Mouse (Mus musculus) retina, adult 2 months (tissue): Measurements from ENCODE around the gene Nr3c2.

ENCODE experiments used
- DNase-seq: peaks from one replicate; pipeline ENCODE4 v3.0.0-alpha.2; 2012; ENCODE audit warnings: low read depth, low spot score

The Nr3c2 gene

DNA sequence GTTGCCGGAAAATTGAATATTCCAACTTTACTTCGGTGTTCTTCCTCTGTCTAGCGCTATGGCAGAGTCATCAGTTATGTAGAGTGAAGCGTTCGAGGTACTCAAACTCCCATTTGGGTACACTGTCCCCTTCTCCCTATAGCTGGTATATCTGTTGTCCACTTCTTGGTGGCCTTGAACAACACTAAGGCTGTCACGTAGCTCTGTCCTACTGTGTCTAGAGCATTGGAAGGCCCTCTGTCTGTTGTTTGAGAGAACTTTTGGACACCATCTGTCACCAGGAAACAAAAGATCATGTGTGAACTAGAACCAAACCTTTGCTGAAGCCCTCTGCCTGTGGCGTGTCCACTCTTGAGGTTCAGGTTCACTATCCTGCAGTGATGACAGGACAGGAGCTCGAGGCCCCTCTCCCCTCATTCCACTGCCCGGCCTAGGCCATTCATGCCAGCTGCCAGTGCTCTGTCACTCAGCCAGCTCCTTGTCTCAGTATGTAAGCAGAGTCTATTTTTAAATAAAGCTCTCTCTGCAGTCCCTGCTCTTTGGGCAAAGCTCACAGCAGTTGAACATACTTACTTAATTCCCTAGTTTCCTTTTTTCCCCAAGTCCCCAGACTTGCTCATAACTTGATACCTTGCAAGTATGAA, 72.6 kb downstream of the Nr3c2 start:
- DNase-seq, result no peak

- no peak for DNase-seq
Measured at GRCm38 (mm10) chr8:76972947-76973552, 73.8 kb downstream of the Nr3c2 start.

GRCm38 (mm10) chr8:76977907-76978306, 78.7 kb downstream of the Nr3c2 start:
- no peak for DNase-seq

- no peak for DNase-seq
Measured at GRCm38 (mm10) chr8:76984082-76984481, 84.8 kb downstream of the Nr3c2 start.

DNA sequence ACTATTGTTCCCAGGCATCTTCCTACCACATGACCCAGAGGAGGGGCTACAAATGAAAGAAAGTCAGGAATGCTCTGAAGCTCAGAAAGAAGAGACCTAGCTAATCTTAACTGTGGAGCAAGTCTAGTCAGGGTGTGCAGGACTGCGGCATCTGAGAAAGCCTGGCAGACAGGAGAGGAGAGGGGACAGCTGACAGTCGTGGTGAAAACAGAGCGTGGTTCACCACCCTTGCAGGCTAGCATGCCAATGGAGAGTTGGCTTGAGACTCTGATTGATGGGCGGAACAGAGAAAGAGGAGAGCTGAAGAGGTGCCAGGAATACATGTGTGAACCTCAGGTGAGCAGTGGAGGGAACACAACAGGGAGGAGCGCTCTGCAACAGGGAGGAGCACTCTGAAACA, 85.6 kb downstream of the Nr3c2 start:
- DNase-seq, result no peak

- DNase-seq, result no peak
Measured at GRCm38 (mm10) chr8:76987876-76988275, 88.6 kb downstream of the Nr3c2 start.

DNA sequence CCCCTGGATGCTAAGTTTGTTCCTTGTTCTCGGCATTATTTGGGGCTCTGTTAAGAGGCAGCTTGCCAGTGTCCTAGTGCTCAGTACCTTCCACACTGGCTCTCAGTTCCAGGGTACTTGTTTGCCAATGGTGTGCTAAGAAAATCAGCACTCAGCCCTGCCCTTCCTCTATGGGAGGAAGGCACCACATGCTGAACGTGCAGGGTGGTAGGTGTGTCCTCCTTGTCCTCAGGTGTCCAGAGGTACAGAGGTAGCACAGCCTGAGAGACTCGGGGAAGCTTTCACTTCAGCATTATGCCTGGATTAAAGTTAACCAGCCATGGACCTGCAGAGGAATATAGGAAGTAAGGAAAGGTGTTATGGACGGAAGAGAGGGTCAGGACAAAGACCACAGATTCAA, 99.0 kb downstream of the Nr3c2 start:
- DNase-seq, result no peak

GRCm38 (mm10) chr8:77009425-77009824, 110.2 kb downstream of the Nr3c2 start:
- peak; percentile 46 for DNase-seq

DNA sequence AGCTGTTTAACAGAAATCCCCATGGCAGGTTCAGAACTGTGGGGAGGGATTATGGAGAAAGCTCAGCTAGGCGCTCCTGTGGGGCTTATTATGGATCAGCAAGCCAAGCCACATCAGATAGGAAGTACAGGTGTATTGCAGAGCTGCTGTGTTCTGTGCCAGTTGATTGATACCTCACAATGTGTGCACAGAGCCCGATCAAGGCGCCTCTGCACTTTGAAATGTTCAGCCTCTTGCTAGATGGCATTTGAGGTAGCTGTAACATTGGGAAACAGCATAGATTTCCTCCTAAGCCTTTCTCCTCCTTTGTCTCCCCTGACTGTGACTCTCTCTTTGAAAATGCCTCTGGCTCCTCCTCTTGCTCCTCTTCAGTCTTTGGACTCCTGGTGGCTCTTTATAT, 112.7 kb downstream of the Nr3c2 start:
- DNase-seq, result peak; percentile 11

DNA sequence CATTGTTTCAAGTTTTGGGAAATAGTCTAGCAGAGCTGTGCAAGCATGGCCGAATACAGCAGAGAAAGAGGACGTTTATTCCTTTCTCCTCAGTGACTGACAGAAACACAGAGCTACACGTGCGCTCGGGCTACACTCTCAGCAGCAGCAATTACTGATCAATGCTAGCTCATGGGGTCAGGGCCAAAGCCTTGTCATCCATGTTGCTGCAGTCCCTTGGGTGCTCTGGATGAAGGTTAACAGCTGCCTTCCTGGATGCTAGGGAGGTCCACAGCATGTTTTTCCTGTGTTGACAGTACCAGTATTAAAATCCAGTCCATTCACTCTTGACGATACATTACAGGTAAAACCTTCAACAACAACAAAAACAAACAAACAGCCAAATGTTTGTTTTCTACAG, 113.4 kb downstream of the Nr3c2 start:
- no peak for DNase-seq

GRCm38 (mm10) chr8:77016713-77017112, 117.5 kb downstream of the Nr3c2 start:
- DNase-seq, result no peak

GRCm38 (mm10) chr8:77023837-77024710, 124.8 kb downstream of the Nr3c2 start:
- DNase-seq, result no peak

GRCm38 (mm10) chr8:77031213-77031612, 132.0 kb downstream of the Nr3c2 start:
- DNase-seq, result no peak

GRCm38 (mm10) chr8:77033706-77034464, 134.6 kb downstream of the Nr3c2 start:
- DNase-seq, result no peak

DNA sequence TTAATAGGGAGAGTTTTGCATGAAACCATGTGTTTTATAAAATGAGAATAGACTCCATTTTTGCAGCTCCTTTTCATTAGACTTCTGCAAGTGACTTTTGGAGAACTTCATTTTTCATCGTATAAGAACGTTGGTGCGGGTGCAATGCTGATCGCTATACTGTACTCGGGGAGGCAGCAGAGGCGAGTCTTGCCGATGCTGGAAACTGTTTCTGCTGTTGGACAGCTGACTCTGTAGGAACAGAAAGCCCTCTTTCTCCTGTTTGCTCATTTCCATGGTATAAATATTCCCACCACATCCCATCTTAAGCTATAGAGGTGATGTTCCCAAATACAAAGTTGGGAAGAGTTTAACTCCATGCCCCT, 135.2 kb downstream of the Nr3c2 start:
- DNase-seq, result no peak

DNA sequence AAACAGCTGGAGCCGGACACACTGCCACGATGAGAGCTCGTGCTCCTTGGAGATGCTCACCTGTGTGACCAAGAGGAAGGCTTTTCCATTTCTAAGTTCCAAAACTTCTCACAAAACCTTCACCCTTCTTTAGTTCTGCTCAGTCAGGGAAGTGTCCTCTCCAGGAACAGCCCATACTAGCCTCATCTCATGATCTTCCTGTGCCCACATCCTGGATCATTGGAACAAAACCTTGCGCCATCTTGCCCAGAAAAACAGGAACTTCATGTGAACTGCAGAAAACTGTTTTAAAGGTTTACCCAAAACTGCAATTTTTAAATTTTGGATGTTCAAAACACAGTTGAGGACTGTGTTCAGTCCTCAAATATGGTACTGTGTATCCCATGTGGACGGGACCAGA, 142.0 kb downstream of the Nr3c2 start:
- no peak for DNase-seq

GRCm38 (mm10) chr8:77044849-77045248, 145.6 kb downstream of the Nr3c2 start:
- no peak for DNase-seq

GRCm38 (mm10) chr8:77045711-77046110, 146.5 kb downstream of the Nr3c2 start:
- DNase-seq, result no peak

GRCm38 (mm10) chr8:77046217-77046616, 147.0 kb downstream of the Nr3c2 start:
- no peak for DNase-seq

DNA sequence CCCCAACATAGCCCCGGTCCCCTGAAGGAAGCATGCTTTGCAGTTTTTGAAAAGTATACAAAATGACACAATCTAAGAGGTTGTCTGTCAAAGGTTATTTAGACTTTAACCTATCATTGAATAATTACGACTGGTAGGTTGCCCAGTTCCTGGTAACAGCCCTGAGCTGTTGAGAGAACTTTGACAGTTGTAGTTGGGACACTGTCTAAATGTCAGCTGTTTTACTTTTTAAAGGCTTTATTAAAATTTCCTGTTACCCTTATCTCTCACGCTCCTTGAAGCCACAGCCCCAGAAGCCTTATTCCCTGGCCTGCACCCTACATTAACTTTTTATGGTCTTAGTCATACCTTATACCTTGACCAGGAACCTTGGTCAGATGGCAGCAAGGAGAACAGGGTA, 147.5 kb downstream of the Nr3c2 start:
- DNase-seq, result no peak

DNA sequence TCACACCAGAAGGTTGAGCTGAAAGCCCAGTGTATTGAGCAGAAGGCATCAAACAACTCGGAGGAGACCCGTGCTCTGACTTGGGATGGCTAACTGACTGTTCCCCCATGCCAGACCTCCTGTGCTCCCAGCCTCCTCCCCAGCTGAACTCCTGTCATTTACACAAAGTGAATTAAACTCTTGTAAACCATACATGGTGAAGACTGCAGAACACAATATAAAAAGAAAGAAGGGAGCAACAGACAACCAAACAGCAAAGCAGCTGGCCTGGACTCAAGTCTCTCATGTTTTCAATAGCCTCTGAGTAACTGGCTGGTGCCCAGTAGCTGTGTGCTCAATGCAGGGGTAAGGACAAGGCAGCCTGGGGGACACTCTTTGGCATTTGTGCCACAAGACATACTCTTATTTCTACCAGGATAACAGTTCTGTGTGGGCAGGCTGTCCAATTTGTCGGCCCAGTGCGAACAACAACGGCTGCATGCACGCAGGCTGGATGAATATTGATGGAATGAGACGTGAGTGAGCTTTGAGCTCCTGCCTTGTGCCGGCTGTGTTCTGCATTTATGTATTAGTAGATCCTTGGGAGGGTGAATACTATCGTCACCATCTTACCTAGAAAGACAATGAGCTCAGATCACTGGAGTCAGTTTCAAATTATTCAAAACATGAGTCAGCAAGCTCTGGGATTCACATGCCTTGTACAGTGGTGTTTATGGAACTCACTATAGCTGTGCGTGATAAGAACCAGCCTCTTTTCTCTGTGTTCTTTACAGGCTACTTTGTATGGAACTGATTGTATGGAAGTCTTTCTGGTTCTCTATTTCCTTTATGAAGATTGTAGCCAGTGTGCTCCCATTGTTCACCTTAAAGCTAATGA, 152.4 kb downstream of the Nr3c2 start:
- DNase-seq, result no peak
